Mouse (Mus musculus) heart, embryonic 14.5 days (tissue): ENCODE results near the gene Atcay. TPM values are rescaled to one million over a fixed set of nuclear protein-coding genes. Genes with fewer than 3 reads are reported as not detected.
"Not testable (repeated sequence)": the region's sequence is repeated elsewhere in the genome, so short reads cannot be mapped to it uniquely, and the experiment has no call there.

ENCODE experiments used
- ATAC-seq: fragments of 200-750 bp; cut with Nextera tagmentation; 2 replicates; pipeline ENCODE4 v1.8.0; 2017; ENCODE audit warnings: low read depth, moderate TSS enrichment; ENCODE audit not compliant: insufficient number of reproducible peaks, insufficient read depth, low FRiP score
- H3K27ac ChIP-seq, 2 experiments: fragments of 200-500 bp in 1 of 2; fragments of 300-500 bp in 1 of 2; sonication (generic) in 1 of 2; replicated peaks in 1 of 2; 2 replicates each; pipeline ENCODE4 v1.5.1; 2012 to 2014; ENCODE audit warnings: low read depth in 2 of 2, low read length in 2 of 2, control low read depth in 1 of 2, mild to moderate bottlenecking in 1 of 2, mixed read lengths in 1 of 2; ENCODE audit not compliant: control insufficient read depth in 1 of 2, insufficient read depth in 1 of 2
- H3K27me3 ChIP-seq: fragments of 300-500 bp; sonication (generic); 2 replicates; pipeline ENCODE4 v1.6.1; 2014; ENCODE audit warnings: mild to moderate bottlenecking, low read length, control low read depth; ENCODE audit not compliant: control insufficient read depth, insufficient read depth
- H3K36me3 ChIP-seq: fragments of 300-500 bp; sonication (generic); 2 replicates; pipeline ENCODE4 v1.6.1; 2014; ENCODE audit warnings: mild to moderate bottlenecking, control low read depth, low read length, mixed read lengths; ENCODE audit not compliant: control insufficient read depth, insufficient read depth
- H3K4me1 ChIP-seq, 2 experiments: fragments of 200-500 bp in 1 of 2; fragments of 300-500 bp in 1 of 2; sonication (generic) in 1 of 2; 2 replicates each; pipeline ENCODE4 v1.6.1; 2012 to 2014; ENCODE audit warnings: low read length in 2 of 2, control low read depth in 1 of 2, mixed read lengths in 1 of 2; ENCODE audit not compliant: control insufficient read depth in 2 of 2, insufficient read depth in 2 of 2
- H3K4me2 ChIP-seq: fragments of 300-500 bp; sonication (generic); 2 replicates; pipeline ENCODE4 v1.6.1; 2014; ENCODE audit warnings: mild to moderate bottlenecking, low read length
- H3K4me3 ChIP-seq, 2 experiments: fragments of 200-500 bp in 1 of 2; fragments of 300-500 bp in 1 of 2; sonication (generic) in 1 of 2; 2 replicates each; pipeline ENCODE4 v1.5.1; 2012 to 2014; ENCODE audit warnings: low read length in 2 of 2, mild to moderate bottlenecking in 2 of 2, control low read depth in 1 of 2, low read depth in 1 of 2, moderate library complexity in 1 of 2; ENCODE audit not compliant: control insufficient read depth in 1 of 2, insufficient read depth in 1 of 2
- H3K9ac ChIP-seq: fragments of 300-500 bp; sonication (generic); 2 replicates; pipeline ENCODE4 v1.6.1; 2014; ENCODE audit warnings: mild to moderate bottlenecking, low read length
- H3K9me3 ChIP-seq: fragments of 300-500 bp; sonication (generic); 2 replicates; pipeline ENCODE4 v1.6.1; 2016; ENCODE audit warnings: low read length, control low read depth; ENCODE audit not compliant: control insufficient read depth
- WGBS: fragments of 180-500 bp; shearing (Covaris S2); extraction: QIAGEN DNeasy Blood & Tissue Kit; methylation state at CpG from one replicate; pipeline ENCODE4 v1.1.7; 2014; 5-methylcytosine and 5-hydroxymethylcytosine counted together
- polyA plus RNA-seq: library from polyadenylated mRNA; unstranded; fragments of >200 nt; fragmentation: Nextera tagmentation; extraction: Ambion mirVana; gene quantifications from 2 replicates; pipeline ENCODE4 v1.2.1, GENCODE M21; 2014

The Atcay gene
- polyA plus RNA-seq, 1 experiment from 2014 or later, result 0.80 TPM

GRCm38 (mm10) chr10:81173132-81173531 lies 57.5 kb downstream of the Atcay start:
- Histone ChIP-seq H3K27me3 (no peaks in the 10 kb centered on the region), H3K4me2 (peak overlapping the region; percentile 50), H3K4me3 (no peak overlapping the region), H3K36me3 (peaks cover 9% of the 10 kb centered on the region), H3K9ac (peak overlapping the region; percentile 69), H3K4me1 (peaks cover 11 to 30% of the 10 kb centered on the region in 2 experiments; a peak in 3 of 4 replicates), H3K27ac (peak overlapping the region; percentile 74 to 88), H3K9me3 (no peaks in the 10 kb centered on the region)
- ATAC-seq, result no peak
- 5% methylated on average over 21 of the region's 21 CpGs for WGBS

- peaks cover 13 to 21% of the 10 kb centered on the region in 2 experiments for H3K4me1 ChIP-seq
- not testable (repeated sequence) for H3K27me3 ChIP-seq, H3K9ac ChIP-seq, H3K27ac ChIP-seq, H3K36me3 ChIP-seq, H3K9me3 ChIP-seq, H3K4me3 ChIP-seq, H3K4me2 ChIP-seq, ATAC-seq
- 50% methylated on average over 6 of the region's 14 CpGs for WGBS
These were observed 61.2 kb downstream of the Atcay start for GRCm38 (mm10) chr10:81169411-81169900.

- ATAC-seq, result 0 out of 2 replicates have a peak, but pooled peaks have one; percentile 37
These were observed 62.0 kb downstream of the Atcay start for GRCm38 (mm10) chr10:81168521-81169244.

GRCm38 (mm10) chr10:81168087-81168431 lies 62.6 kb downstream of the Atcay start:
- Histone ChIP-seq H3K27me3 (no peaks in the 10 kb centered on the region), H3K27ac (peak overlapping the region; percentile 3 to 77; a peak in 2 of 4 replicates), H3K4me2 (peak overlapping the region; percentile 77), H3K9me3 (no peaks in the 10 kb centered on the region), H3K4me1 (peaks cover 8 to 14% of the 10 kb centered on the region in 2 experiments), H3K4me3 (peak overlapping the region; percentile 13 to 49), H3K9ac (peak overlapping the region; percentile 70), H3K36me3 (peaks cover 22% of the 10 kb centered on the region)
- ATAC-seq, result peak; percentile 40
- WGBS, result 8% methylated on average over 5 of the region's 5 CpGs

More at GRCm38 (mm10) chr10:81168521-81169244, 62.0 kb downstream of the Atcay start:
- H3K27me3 ChIP-seq, result no peaks in the 10 kb centered on the region
- peaks cover 16% of the 10 kb centered on the region for H3K36me3 ChIP-seq
- H3K9ac ChIP-seq, result peak overlapping the region; percentile 70
- H3K4me2 ChIP-seq, result peak overlapping the region; percentile 77
- H3K4me3 ChIP-seq, result peak overlapping the region; percentile 49
- no peaks in the 10 kb centered on the region for H3K9me3 ChIP-seq
- H3K4me1 ChIP-seq, result peaks cover 12 to 19% of the 10 kb centered on the region in 2 experiments
- whole genome bisulfite sequencing, result 3% methylated on average over 29 of the region's 29 CpGs
- H3K27ac ChIP-seq, result peak overlapping the region; percentile 34 to 77

- Histone ChIP-seq H3K27me3 (no peaks in the 10 kb centered on the region), H3K4me3 (peak within 1 kb of the TSS; percentile 86 to 87), H3K9me3 (no peaks in the 10 kb centered on the region), H3K36me3 (peaks cover 28% of the 10 kb centered on the region), H3K4me2 (peak within 1 kb of the TSS; percentile 80), H3K27ac (peak within 1 kb of the TSS; percentile 3 to 77; a peak in 2 of 4 replicates), H3K4me1 (peaks cover 7 to 14% of the 10 kb centered on the region in 2 experiments), H3K9ac (peak within 1 kb of the TSS; percentile 93)
- peak; percentile 90 for ATAC-seq
- under 1% methylated on average over 64 of the region's 64 CpGs for WGBS
These were observed 63.2 kb downstream of the Atcay start, which contains the start of gene Pias4 for GRCm38 (mm10) chr10:81167200-81168086. Pias4 (minus strand) TSS chr10:81167923.

GRCm38 (mm10) chr10:81165118-81165517 lies 65.5 kb downstream of the Atcay start:
- WGBS, result 81% methylated on average over 8 of the region's 8 CpGs
- peaks cover 7 to 14% of the 10 kb centered on the region in 2 experiments for H3K4me1 ChIP-seq
- no peak overlapping the region for H3K4me3 ChIP-seq
- no peak overlapping the region for H3K27ac ChIP-seq
- H3K27me3 ChIP-seq, result no peaks in the 10 kb centered on the region
- H3K4me2 ChIP-seq, result no peak overlapping the region
- peaks cover 50% of the 10 kb centered on the region for H3K36me3 ChIP-seq
- no peak overlapping the region for H3K9ac ChIP-seq
- no peaks in the 10 kb centered on the region for H3K9me3 ChIP-seq
- ATAC-seq, result no peak

GRCm38 (mm10) chr10:81162318-81162652 lies 68.3 kb downstream of the Atcay start:
- Histone ChIP-seq H3K27ac (no peak overlapping the region), H3K9me3 (no peaks in the 10 kb centered on the region), H3K4me2 (no peak overlapping the region), H3K27me3 (no peaks in the 10 kb centered on the region), H3K4me1 (peaks cover 4 to 7% of the 10 kb centered on the region in 2 experiments), H3K4me3 (no peak overlapping the region), H3K36me3 (peaks cover 76% of the 10 kb centered on the region), H3K9ac (no peak overlapping the region)
- 62% methylated on average over 2 of the region's 2 CpGs for WGBS
- no peak for ATAC-seq
